Mouse (Mus musculus) hindbrain, embryonic 12.5 days (tissue): ENCODE measurements around the gene Nisch. TPM values are rescaled to one million over a fixed set of nuclear protein-coding genes. Genes with fewer than 3 reads are reported as not detected.
A peak's percentile ranks its signal among the peaks of the same experiment; 100 is the strongest.

Source experiments
- ATAC-seq: fragments of 200-750 bp; cut with Nextera tagmentation; 2 replicates; pipeline ENCODE4 v1.8.0; 2017; ENCODE audit warnings: moderate TSS enrichment; ENCODE audit not compliant: low FRiP score
- H3K27ac ChIP-seq: fragments of 300-500 bp; sonication (generic); 2 replicates; pipeline ENCODE4 v1.5.1; 2016; ENCODE audit warnings: mild to moderate bottlenecking
- H3K27me3 ChIP-seq: fragments of 300-500 bp; sonication (generic); 2 replicates; pipeline ENCODE4 v1.6.1; 2016; ENCODE audit warnings: mild to moderate bottlenecking
- H3K36me3 ChIP-seq: fragments of 300-500 bp; sonication (generic); 2 replicates; pipeline ENCODE4 v1.6.1; 2016; ENCODE audit warnings: mild to moderate bottlenecking
- H3K4me1 ChIP-seq: fragments of 300-500 bp; sonication (generic); 2 replicates; pipeline ENCODE4 v1.6.1; 2016
- H3K4me2 ChIP-seq: fragments of 300-500 bp; sonication (generic); replicated peaks from 2 replicates; pipeline ENCODE4 v1.6.1; 2016; ENCODE audit warnings: mild to moderate bottlenecking
- H3K4me3 ChIP-seq: fragments of 300-500 bp; sonication (generic); 2 replicates; pipeline ENCODE4 v1.5.1; 2016; ENCODE audit warnings: mild to moderate bottlenecking
- H3K9ac ChIP-seq: fragments of 300-500 bp; sonication (generic); 2 replicates; pipeline ENCODE4 v1.6.1; 2016; ENCODE audit warnings: mild to moderate bottlenecking, moderate library complexity
- H3K9me3 ChIP-seq: fragments of 300-500 bp; sonication (generic); replicated peaks from 2 replicates; pipeline ENCODE4 v1.6.1; 2016; ENCODE audit warnings: mild to moderate bottlenecking
- WGBS: fragments of 180-500 bp; shearing (Covaris S2); methylation state at CpG from one replicate; pipeline ENCODE4 v1.1.7; 2016; 5-methylcytosine and 5-hydroxymethylcytosine counted together
- polyA plus RNA-seq: library from polyadenylated mRNA; unstranded; fragments of >200 nt; fragmentation: Nextera tagmentation; extraction: Ambion mirVana; gene quantifications from 2 replicates; pipeline ENCODE4 v1.2.1, GENCODE M21; 2016

The Nisch gene
- polyA plus RNA-seq, 1 experiment from 2014 or later, result 474 TPM

DNA sequence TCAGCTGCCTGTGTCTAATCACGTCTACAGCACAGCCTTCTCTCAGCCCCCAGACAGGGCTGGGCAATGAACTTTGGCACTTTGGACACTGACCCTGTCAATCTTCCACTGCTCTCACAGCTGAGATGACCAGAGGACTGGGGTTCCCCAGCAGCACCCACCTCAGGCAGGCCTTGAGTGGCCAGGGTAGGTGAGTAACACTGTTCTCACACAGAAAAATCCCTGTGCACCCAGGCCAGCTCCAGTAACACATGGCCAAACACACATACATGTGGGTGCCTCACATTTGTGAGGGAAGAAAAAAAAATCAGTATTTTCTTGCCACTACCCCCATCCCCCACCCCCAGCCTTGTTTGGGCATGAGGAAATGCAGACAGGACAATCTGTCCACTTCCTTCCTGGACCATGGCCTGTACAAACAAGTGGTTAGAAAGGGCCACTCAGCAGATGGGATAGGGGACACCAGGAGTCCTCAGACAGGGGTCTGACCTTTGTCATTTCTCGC is 33.9 kb downstream of the Nisch start:
- WGBS, result 71% methylated on average over 2 of the region's 2 CpGs
- H3K36me3 ChIP-seq, result peaks cover 97% of the 10 kb centered on the region
- H3K27me3 ChIP-seq, result no peaks in the 10 kb centered on the region
- no peak overlapping the region for H3K27ac ChIP-seq
- no peak overlapping the region for H3K4me3 ChIP-seq
- H3K9ac ChIP-seq, result no peak overlapping the region
- H3K9me3 ChIP-seq, result no peaks in the 10 kb centered on the region
- H3K4me1 ChIP-seq, result no peaks in the 10 kb centered on the region
- H3K4me2 ChIP-seq, result no peak overlapping the region
- no peak for ATAC-seq

DNA sequence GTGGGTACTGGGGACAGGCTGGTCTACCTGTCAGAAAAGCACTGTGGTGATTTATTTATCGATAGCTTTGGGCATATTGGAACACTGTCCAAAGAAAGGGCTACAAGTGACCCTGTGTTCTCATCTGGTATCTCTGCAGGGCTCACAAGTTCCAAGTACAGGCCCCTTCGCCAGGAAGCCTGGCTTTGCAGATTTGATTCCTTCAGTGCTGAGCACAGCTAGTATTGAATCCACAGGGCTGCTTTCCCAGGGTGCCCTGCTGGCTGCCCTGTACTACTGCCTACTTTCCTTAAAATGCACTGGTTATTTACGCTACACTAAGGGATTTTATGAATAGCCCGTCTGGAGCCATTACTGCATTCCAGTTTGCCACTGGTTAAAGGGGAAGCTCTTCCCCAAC is 35.2 kb downstream of the Nisch start:
- Histone ChIP-seq H3K9ac (no peak overlapping the region), H3K27me3 (no peaks in the 10 kb centered on the region), H3K9me3 (no peaks in the 10 kb centered on the region), H3K4me2 (no peak overlapping the region), H3K27ac (no peak overlapping the region), H3K4me3 (no peak overlapping the region), H3K4me1 (no peaks in the 10 kb centered on the region), H3K36me3 (peaks cover 97% of the 10 kb centered on the region)
- WGBS, result 92% methylated on average over 4 of the region's 4 CpGs
- ATAC-seq, result no peak

DNA sequence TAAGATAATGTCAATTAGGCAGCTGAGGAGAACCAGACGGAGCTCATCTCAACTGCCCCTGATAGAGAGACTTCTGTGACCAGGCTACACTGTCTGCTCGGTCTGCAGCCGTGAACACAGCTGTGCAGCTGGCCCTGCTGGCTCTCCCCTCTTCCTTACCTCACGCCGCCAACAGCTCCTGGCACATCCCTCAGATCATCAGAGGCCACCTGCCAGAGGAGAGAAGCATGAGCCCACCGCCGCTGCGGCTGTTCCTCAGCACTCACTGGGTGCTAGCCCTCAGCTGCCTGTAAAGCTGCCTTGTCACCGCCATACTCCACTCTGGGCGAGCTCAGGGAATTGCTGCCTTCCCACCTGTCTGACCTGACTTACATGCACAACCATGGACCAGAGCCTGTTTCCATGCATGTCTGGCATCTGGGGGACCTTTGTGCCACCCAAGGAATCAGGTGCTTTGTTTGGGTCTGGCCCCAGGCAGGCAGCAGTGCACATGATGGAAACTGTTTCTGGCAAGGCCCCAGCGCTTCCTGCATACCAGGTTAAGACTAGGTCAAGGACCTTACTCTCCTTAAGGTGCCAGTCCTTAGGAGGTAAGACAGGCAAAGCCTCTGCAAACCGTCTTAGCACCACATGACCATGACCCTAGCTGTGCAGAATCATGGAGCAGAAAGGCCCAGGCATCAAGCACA is 36.9 kb downstream of the Nisch start:
- no peak overlapping the region for H3K27ac ChIP-seq
- WGBS, result 96% methylated on average over 12 of the region's 12 CpGs
- H3K4me1 ChIP-seq, result no peaks in the 10 kb centered on the region
- no peaks in the 10 kb centered on the region for H3K27me3 ChIP-seq
- H3K4me3 ChIP-seq, result no peak overlapping the region
- ATAC-seq, result no peak
- H3K4me2 ChIP-seq, result no peak overlapping the region
- H3K9ac ChIP-seq, result no peak overlapping the region
- H3K36me3 ChIP-seq, result peaks cover 97% of the 10 kb centered on the region
- H3K9me3 ChIP-seq, result no peaks in the 10 kb centered on the region

DNA sequence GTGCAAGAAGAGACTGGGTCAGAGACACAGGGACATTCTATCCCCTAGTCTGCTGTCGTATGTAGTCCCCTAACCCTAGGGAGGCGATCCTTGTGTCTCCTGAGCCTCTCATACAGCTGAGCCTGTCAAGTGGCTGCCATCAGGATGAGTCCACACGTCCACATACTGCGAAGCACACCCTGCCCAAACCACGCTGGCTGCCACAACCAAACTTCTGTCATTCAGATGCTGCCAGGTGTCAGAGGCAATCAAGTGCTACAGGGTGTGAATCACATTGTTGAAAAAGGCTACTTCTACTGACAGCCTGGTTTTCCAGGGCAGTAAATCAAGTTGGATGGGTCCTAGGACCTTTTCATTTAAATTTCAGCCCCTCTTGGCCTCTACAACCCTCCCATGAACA is 39.0 kb downstream of the Nisch start:
- no peak for ATAC-seq
- WGBS, result 93% methylated on average over 5 of the region's 5 CpGs
- H3K36me3 ChIP-seq, result peaks cover 97% of the 10 kb centered on the region

DNA sequence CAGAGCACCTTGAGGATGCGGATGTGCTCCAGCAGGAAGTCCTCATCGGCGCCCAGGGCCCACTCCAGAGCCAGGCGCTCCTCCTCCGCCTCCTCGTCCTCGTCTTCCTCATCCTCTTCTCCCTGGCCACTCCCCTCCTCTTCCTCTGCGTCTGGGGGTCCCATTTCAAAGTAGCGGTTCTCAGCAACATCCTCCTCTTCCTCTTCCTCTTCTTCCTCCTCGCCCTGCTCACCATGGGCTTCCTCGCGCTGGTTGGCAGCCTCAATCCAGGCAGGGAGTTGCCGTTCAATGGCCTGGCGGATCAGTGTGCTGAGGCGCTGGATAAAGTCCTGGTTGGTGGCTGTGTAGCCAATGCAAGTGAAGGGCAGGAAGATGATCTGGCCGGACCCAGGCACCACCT is 39.5 kb downstream of the Nisch start:
- Histone ChIP-seq H3K9me3 (no peaks in the 10 kb centered on the region), H3K4me1 (no peaks in the 10 kb centered on the region), H3K9ac (no peak overlapping the region), H3K27me3 (no peaks in the 10 kb centered on the region), H3K4me2 (no peak overlapping the region), H3K36me3 (peaks cover 97% of the 10 kb centered on the region), H3K27ac (no peak overlapping the region), H3K4me3 (no peak overlapping the region)
- ATAC-seq, result no peak
- WGBS, result 89% methylated on average over 16 of the region's 16 CpGs

More for the DNA sequence above, 39.0 kb downstream of the Nisch start:
- no peak overlapping the region for H3K9ac ChIP-seq
- H3K27me3 ChIP-seq, result no peaks in the 10 kb centered on the region
- no peaks in the 10 kb centered on the region for H3K4me1 ChIP-seq
- H3K4me3 ChIP-seq, result no peak overlapping the region
- no peak overlapping the region for H3K27ac ChIP-seq
- H3K9me3 ChIP-seq, result no peaks in the 10 kb centered on the region
- no peak overlapping the region for H3K4me2 ChIP-seq

DNA sequence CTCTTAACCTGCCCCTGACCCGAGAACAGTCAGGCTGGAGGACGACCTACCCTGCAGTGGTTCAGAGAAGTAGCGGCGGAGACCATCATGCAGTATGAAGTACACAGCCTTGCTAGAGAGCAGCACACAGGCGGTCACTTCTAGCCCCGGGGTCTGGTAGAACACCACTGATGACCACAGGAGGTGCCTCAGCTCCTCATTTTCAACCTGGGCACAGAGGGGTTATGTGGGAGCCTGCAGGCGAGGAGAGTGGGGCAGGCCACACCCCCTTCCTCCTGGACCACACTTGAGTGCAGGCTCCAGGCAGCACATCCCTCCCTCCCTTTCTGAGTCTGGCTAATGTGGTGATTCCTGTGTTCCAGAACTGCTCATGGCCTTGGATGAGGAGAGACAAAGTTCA is 43.2 kb downstream of the Nisch start:
- H3K9me3 ChIP-seq, result no peaks in the 10 kb centered on the region
- H3K36me3 ChIP-seq, result peaks cover 88% of the 10 kb centered on the region
- H3K4me1 ChIP-seq, result no peaks in the 10 kb centered on the region
- H3K27ac ChIP-seq, result no peak overlapping the region
- no peak for ATAC-seq
- no peak overlapping the region for H3K4me3 ChIP-seq
- no peaks in the 10 kb centered on the region for H3K27me3 ChIP-seq
- 92% methylated on average over 7 of the region's 7 CpGs for WGBS
- H3K9ac ChIP-seq, result no peak overlapping the region
- H3K4me2 ChIP-seq, result no peak overlapping the region

DNA sequence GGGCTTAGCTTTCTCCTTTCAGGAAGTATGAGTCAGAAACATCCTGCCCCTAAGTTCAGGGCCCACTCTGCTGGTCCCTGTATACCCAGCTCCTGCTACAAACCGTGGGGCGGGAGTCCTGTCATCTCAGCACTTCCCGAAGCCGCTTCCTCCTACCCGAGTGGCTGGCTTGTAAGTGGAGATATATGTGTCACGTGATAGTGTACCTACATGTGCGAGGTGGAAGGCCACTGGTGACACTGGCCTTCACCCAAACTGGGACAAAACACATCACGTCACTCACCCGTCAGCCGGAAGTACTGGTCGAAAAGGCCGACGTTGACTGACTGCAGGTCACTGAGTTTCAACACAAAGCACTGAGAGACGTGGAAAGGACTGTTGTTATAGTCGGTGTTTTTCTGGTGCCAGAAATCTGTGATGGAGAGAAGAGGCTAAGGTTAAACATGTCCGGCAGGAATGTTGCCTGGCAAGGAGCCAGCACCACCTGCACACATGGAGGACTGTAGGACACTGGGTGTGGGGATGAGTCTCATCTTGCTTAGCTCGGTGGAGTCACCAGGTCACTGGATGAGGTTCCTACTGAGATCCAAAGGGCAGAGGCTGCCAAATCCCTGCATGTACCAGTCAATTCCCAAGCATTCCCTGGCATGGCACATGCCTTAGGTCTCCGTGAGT is 43.8 kb downstream of the Nisch start:
- 91% methylated on average over 18 of the region's 18 CpGs for WGBS
- Histone ChIP-seq H3K27me3 (no peaks in the 10 kb centered on the region), H3K4me1 (no peaks in the 10 kb centered on the region), H3K9ac (no peak overlapping the region), H3K36me3 (peaks cover 85% of the 10 kb centered on the region), H3K27ac (no peak overlapping the region), H3K4me3 (no peak overlapping the region), H3K4me2 (no peak overlapping the region), H3K9me3 (no peaks in the 10 kb centered on the region)
- no peak for ATAC-seq

DNA sequence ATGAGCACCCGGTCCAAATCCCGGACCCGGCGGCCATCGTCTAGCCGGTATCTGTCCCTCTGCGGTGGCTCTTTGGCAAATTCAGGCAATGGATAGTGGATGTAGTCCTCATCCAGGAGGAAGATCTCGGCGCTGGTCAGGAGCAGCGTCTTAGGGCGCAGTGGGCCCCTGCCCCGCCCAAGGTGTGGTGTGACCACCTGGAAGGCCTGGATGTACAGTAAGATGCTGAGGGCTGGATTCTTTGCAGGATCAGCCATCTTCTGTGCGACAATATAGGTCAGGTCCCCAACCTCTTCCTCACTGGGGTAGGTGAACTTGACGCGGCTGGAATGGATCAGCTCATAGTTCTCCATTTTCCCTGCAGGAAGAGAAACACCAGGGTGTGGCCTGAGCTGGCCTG is 44.9 kb downstream of the Nisch start:
- peaks cover 74% of the 10 kb centered on the region for H3K36me3 ChIP-seq

DNA sequence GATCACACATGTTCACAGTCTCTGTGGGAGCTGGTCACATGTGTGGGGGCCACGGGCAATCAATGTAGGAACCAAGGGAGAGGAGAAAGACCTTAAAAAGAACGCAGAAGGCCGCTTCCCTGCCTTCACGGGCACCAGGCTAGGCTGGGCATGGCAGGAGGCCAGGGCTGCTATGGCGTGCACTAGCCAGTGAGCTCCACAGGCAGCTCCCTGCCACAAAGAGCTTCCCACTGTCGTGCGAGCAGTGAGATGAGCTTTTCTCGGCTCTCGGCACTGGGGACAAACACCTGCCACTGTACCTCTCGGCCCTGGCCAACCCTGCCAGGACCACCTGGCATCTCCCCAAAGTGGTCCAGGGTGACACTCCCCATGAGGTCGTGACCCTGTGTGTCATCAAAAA is 45.4 kb downstream of the Nisch start:
- ATAC-seq, result no peak
- peaks cover 69% of the 10 kb centered on the region for H3K36me3 ChIP-seq
- H3K9ac ChIP-seq, result no peak overlapping the region
- peak overlapping the region; percentile 35; the same call in 1 of the 2 replicates for H3K27ac ChIP-seq
- peaks cover 1% of the 10 kb centered on the region; the same call in 1 of the 2 replicates for H3K4me1 ChIP-seq
- H3K4me3 ChIP-seq, result no peak overlapping the region
- H3K4me2 ChIP-seq, result no peak overlapping the region
- H3K27me3 ChIP-seq, result no peaks in the 10 kb centered on the region
- WGBS, result 88% methylated on average over 11 of the region's 11 CpGs
- H3K9me3 ChIP-seq, result no peaks in the 10 kb centered on the region

More for the DNA sequence above, 44.9 kb downstream of the Nisch start:
- Histone ChIP-seq H3K9ac (no peak overlapping the region), H3K4me3 (no peak overlapping the region), H3K4me1 (no peaks in the 10 kb centered on the region), H3K27me3 (no peaks in the 10 kb centered on the region), H3K27ac (no peak overlapping the region; the same call in 1 of the 2 replicates), H3K4me2 (no peak overlapping the region), H3K9me3 (no peaks in the 10 kb centered on the region)
- ATAC-seq, result no peak
- WGBS, result 96% methylated on average over 15 of the region's 15 CpGs

DNA sequence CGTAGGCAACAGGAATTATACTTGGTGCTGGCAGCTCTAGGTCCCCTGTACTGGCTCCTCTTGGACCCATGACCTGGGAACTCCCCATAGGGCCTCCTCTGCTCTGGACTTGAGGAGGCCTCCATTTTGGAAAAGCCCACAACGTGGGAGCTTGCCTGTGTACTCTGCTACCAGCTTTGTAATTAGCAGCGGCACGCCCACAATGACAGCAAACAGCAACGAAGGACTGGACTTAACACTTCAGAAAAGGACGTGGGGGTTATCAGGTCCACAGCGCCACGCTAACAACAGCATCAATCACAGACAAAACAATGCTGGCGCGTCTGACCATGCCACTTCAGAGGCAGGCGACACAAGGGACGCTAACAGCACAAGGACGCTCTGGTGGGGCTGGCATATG is 45.8 kb downstream of the Nisch start:
- Histone ChIP-seq H3K9ac (no peak overlapping the region), H3K4me2 (no peak overlapping the region), H3K36me3 (peaks cover 65% of the 10 kb centered on the region), H3K4me1 (peaks cover 5% of the 10 kb centered on the region), H3K27ac (no peak overlapping the region), H3K27me3 (no peaks in the 10 kb centered on the region), H3K9me3 (no peaks in the 10 kb centered on the region), H3K4me3 (no peak overlapping the region)
- no peak for ATAC-seq
- WGBS, result 80% methylated on average over 13 of the region's 13 CpGs

DNA sequence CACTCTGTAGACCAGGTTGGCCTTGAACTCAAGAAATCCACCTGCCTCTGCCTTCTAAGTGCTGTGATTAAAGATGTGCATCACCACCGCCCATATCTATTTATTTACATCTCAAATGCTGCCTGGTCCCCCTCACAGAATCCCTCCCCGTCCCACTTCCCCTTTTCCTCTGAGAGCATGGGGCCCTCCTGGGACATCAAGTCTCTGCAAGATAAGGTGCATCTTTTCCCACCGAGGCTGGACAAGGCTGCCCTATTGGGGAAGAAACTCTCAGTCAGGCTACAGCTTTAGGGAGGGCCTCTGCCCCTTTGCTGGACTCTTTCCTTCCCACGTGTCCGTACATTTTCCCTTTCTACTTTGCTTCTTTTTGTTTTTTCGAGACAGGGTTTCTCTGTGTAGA is 47.2 kb downstream of the Nisch start:
- Histone ChIP-seq H3K9ac (no peak overlapping the region), H3K4me1 (peaks cover 10% of the 10 kb centered on the region), H3K27me3 (no peaks in the 10 kb centered on the region), H3K36me3 (peaks cover 51% of the 10 kb centered on the region), H3K9me3 (no peaks in the 10 kb centered on the region), H3K4me3 (no peak overlapping the region), H3K27ac (no peak overlapping the region), H3K4me2 (no peak overlapping the region)
- ATAC-seq, result no peak
- 83% methylated on average over 6 of the region's 6 CpGs for WGBS

DNA sequence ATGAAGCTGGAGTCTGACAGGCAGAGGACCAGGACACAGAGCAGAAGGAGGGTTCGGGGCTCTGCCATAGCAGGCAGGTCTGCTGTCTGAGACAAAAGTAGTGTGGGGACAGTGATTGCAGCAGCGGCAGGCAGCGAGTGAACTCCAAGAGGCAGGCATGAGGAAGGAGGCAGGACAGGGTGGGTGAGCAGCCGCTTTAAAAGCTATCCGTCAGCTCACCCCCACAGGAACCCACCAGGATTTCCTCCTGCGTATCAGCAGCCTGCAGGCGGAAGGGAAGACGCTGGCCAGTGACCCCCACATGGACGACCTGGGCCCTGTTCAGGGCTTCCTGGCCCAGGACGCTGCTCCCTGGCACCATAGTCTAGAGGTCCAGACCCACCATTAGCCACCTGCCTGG is 48.3 kb downstream of the Nisch start, which contains the start of gene Stab1:
Gene Stab1, minus strand, starts transcription at position 217 of the 400 bp plus-strand sequence.
- Histone ChIP-seq H3K9me3 (no peaks in the 10 kb centered on the region), H3K4me1 (peaks cover 10% of the 10 kb centered on the region), H3K9ac (peak within 1 kb of the TSS; percentile 18; the same call in 1 of the 2 replicates), H3K4me3 (no peak within 1 kb of the TSS), H3K27ac (peak within 1 kb of the TSS; percentile 18; the same call in 1 of the 2 replicates), H3K36me3 (peaks cover 40% of the 10 kb centered on the region), H3K27me3 (no peaks in the 10 kb centered on the region), H3K4me2 (no peak within 1 kb of the TSS)
- ATAC-seq, result no peak
- 62% methylated on average over 10 of the region's 10 CpGs for WGBS
